Mouse (Mus musculus) large intestine, adult 2 months (tissue): ENCODE results near the gene Tab1. TPM values are rescaled to one million over a fixed set of nuclear protein-coding genes. Genes with fewer than 3 reads are reported as not detected.

Experiments
- DNase-seq: peaks from one replicate; pipeline ENCODE4 v3.0.0-alpha.2; 2012; ENCODE audit warnings: low read depth, low spot score
- WGBS: fragments of 180-500 bp; shearing (Covaris S2); methylation state at CpG from one replicate; pipeline ENCODE4 v1.1.7; 2018; 5-methylcytosine and 5-hydroxymethylcytosine counted together
- polyA plus RNA-seq: library from polyadenylated mRNA; depleted of rRNA; stranded (reverse); fragments of >200 nt; gene quantifications from 2 replicates; pipeline ENCODE4 v1.2.3, GENCODE M21; 2012; rRNA removed

Tab1 gene
- 26.9 and 29.4 TPM in 2 replicates for polyA plus RNA-seq

- DNase-seq = peak; percentile 62
- under 1% methylated on average over 59 of the region's 59 CpGs for WGBS
These were observed at the start of gene Tab1 for GRCm38 (mm10) chr15:80132993-80133586. Gene Tab1 (plus strand): TSS chr15:80133127.

- peak; percentile 96 for DNase-seq
- WGBS = under 1% methylated on average over 30 of the region's 30 CpGs
These were observed 49.6 kb upstream of the Tab1 start for GRCm38 (mm10) chr15:80083276-80083731.

DNA sequence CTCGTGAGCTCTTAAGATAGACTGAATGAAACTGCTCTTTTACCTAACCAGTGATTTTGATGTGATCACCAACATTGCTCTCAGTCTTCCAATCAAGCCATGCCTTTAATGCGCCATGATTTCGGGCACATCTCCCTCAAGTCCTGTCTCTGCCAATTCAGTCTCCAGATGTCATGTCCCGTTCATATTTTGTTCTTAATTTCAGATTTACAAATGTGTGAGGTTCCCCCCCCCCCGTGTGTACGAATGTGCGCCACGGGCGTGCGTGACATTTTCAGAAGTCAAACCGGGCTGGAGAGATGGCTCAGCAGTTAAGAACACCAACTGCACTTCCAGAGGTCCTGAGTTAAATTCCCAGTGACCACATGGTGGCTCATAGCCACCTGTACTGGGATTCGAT, 49.2 kb upstream of the Tab1 start:
- under 1% methylated on average over 12 of the region's 12 CpGs for WGBS
- no peak for DNase-seq

DNA sequence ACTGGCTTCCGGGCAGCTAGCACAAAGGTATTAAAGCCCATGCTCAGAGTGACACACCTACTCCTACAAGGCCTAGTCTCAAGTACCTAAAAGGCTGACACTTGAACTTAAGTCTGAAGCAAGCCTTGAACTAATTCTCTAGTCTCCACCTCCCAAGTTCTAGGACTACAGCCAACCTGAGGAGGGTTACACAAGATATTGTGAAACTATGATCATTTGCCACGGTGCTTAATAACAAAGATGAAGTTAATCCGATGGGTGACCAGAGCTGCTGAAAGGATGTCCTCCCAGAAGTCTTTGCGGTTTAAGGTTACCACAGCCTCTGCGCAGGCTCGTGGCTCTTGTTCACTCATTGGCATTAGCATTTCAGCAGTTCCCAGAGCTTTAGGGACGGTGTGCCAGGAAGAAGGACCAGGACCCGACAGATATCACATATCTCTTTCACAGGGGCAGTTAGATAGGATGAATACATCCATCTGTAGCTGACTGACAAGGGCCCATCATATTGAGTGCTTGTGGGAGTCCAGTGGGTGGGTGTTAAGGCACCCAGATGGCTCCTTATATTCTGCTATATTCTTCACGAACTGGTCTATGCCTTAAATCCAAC, 45.4 kb upstream of the Tab1 start:
- WGBS = 85% methylated on average over 9 of the region's 9 CpGs

DNA sequence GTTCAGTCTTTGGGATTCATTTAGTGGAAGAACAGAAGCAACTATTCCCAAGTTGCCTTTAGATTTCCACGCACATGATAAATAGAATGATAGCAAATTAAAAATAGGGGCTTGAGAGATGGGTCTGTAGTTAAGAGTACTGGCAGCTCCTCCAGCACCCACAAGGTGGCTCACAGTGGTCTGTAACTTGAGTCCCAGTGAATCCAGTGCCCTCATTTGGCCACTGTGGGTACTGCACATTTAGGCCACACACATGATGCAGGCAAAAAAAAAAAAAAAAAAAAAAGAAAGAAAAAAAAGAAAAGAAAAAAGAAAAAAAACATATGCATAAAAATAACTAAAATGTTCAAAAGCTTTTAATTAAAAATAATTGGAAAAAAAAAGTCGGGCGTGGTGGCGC, 44.3 kb upstream of the Tab1 start:
- WGBS = 32% methylated on average over 4 of the region's 4 CpGs
- peak; percentile 70 for DNase-seq

More for the DNA sequence above, 45.4 kb upstream of the Tab1 start:
- no peak for DNase-seq

GRCm38 (mm10) chr15:80090155-80090554, 42.8 kb upstream of the Tab1 start:
- DNase-seq = no peak
- 75% methylated on average over 11 of the region's 11 CpGs for WGBS

GRCm38 (mm10) chr15:80090741-80091120, 42.2 kb upstream of the Tab1 start:
- no peak for DNase-seq
- WGBS = under 1% methylated on average over 17 of the region's 17 CpGs

DNA sequence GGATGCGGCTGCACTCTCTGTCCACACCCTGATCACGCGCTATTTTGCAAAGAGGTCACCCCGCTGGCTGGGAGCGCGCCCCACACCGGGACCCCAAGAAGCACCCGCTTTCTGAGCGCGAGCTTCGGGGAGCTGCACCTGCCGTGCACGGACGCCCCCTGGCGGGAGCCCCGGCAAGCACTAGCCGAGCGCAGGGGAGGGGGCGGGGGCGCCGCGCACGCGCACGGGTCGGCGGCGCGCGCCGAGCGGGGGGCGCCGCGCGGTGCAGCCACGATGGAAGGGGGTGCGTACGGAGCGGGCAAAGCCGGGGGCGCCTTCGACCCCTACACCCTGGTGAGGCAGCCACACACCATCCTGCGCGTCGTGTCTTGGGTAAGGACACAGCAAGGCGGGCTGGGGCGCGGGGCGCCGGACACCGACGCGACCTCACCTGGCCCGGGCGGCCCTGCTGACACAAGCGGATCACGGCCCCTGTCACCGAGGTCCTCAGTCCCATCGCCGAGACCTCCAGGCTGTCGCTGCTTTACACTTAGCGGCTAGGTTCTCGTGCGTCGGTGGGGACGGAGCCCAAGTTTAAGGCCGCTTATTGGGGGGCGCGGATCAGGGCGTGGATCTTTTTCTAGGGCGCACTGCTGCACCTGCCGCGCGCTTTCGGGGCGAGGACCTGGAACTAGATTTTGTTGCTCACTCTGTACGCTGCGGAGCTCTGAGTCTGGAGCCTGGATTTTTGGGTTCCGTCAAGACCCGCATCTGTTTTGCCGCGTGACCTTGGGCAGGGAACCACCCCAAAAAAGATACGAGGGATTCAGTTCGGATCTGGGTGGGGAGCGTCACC, 41.6 kb upstream of the Tab1 start, which contains the start of the genes Syngr1 and Rpl3:
Gene Syngr1 (plus strand): TSS at position 214 of the 835 bp plus-strand sequence.
Gene Rpl3 (minus strand): TSS at position 748 of the 835 bp plus-strand sequence.
- WGBS = 2% methylated on average over 85 of the region's 86 CpGs
- no peak for DNase-seq

DNA sequence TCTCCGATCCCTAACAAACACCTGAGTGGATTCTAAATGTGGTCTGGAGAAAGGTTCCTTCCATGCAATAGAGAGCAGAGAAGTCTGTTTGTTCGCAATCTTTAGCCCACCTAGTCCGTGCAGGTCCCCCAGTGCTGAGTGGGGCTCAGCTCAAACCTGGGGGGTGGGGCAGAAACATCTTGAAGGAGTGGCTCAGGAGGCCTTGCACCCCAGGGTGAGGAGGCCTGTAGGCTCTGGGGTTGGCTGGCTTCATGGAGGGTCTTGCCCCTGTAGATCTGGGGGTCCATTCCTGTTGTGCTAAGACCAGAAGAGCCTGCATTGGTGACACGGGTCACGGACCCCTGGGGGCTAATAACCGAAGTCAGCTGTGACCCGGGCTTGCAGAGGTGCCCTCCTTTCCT, 40.9 kb upstream of the Tab1 start:
- 66% methylated on average over 7 of the region's 7 CpGs for WGBS
- no peak for DNase-seq

DNA sequence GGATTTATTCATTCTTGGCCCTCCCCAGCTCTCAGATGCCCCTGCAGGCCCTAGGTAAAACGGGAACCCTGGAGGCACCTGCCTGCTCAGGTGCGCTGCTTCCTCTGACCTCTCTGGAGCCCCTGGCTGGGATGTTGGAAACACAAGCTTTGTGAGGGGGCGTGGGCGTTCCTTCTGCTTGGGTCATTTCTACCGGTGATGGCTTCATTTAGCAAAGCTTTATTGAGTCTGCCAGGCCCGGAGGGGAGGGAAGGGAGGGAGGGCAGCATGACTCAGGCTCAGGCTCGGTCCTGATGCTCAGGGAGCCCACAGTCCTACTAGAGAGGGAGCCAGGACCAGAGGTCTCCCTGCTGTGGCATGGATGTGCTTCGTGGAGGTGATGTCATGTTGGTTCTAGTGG, 40.3 kb upstream of the Tab1 start:
- DNase-seq = no peak
- WGBS = 40% methylated on average over 8 of the region's 8 CpGs

GRCm38 (mm10) chr15:80094201-80094600, 38.7 kb upstream of the Tab1 start:
- no peak for DNase-seq
- WGBS = 84% methylated on average over 13 of the region's 13 CpGs

DNA sequence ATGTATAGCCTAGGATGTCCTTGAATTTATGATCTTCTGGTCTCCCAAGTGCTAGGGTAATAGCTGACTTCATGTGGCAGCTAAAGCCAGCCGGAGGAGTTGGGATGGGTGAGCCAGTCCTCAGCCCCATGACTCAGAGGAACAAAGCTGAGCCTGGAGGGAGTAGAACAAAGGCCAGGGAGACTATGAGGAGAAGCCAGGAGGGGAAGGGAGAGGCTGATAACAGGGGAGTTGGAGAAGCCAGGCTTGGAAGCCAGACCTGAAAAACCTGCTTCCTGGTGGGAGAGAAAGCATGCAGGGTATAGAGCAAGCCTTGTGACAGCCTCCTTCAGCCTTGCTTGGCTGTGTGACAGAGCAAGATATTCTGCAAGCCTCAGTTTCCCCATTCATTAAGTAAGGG, 37.3 kb upstream of the Tab1 start:
- DNase-seq = no peak
- 32% methylated on average over 1 of the region's 1 CpGs for WGBS

- DNase-seq = no peak
- WGBS = 89% methylated on average over 10 of the region's 10 CpGs
These were observed 36.5 kb upstream of the Tab1 start for GRCm38 (mm10) chr15:80096406-80096805.

DNA sequence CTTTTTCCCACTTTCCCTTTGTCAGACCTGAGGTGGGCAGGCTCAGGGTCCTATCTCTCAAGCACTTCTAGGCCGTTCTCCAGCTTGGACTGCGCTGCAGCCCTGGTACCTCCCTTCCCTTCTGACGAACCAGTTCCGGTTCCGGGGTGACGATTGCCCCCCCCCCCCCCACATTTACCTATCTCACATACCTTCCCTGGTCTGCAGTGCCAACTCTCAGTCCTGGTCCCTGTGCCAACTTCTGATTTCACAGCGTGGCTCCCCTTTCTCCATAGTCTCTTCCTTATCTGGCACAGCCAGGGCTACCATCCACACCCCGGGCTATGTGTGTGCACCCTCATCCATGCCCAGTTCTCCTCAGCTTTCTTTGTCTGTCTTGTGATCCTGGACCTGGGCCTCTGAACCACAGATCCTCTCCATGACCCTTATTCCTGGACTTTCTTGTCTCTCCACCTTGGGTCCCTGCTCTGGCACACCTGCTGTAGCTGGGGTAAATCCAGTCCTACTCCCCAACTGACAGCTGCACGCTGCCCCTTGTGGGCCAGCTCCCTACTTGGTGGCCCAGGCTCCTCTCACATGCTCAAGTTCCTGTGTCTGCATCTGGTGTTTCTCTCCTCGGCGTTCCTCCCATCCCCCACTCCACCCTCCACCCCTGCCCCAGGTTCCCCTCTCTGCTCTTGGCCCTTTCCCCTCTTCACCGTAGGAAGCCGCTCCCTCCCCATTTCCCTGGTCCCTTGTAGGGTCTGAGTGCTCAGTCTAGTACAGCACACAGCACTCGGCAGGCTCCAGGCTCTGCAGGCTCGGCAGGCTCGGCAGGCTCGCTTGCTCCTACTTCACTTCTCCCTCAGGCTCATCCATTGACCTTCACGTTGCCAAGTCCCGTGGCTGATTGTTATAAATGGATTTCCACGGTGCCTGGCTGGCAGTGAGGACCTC, 35.7 kb upstream of the Tab1 start:
- DNase-seq = no peak
- WGBS = 14% methylated on average over 20 of the region's 20 CpGs

DNA sequence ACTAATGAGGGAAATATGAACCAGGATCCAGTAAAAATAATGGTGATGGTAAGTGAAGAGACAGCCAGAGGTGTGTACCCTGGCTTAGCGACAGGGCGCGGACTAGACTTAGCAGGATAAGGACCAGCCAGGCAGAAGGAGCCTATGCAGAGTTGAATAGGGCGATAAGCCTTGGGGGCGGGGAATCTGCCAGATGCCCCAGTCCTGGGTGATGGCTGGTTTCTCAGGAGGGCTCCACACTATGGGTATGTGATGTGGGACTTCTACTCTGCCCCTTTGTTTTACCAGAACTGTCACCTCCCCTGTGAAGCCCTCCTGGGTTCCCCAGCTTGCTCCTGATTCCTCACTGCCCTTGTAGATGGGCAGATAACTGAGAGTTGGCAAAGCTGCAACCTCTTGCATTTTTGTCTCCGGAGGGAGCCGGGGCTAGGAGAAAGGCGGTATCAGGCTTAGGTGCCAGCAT, 34.9 kb upstream of the Tab1 start:
- WGBS = 68% methylated on average over 8 of the region's 8 CpGs
- no peak for DNase-seq

- DNase-seq = no peak
- WGBS = 74% methylated on average over 9 of the region's 9 CpGs
These were observed 34.1 kb upstream of the Tab1 start for GRCm38 (mm10) chr15:80098809-80099208.

GRCm38 (mm10) chr15:80099477-80099876, 33.5 kb upstream of the Tab1 start:
- no peak for DNase-seq
- 72% methylated on average over 3 of the region's 3 CpGs for WGBS

GRCm38 (mm10) chr15:80100196-80100595, 32.7 kb upstream of the Tab1 start:
- 90% methylated on average over 3 of the region's 3 CpGs for WGBS
- no peak for DNase-seq

DNA sequence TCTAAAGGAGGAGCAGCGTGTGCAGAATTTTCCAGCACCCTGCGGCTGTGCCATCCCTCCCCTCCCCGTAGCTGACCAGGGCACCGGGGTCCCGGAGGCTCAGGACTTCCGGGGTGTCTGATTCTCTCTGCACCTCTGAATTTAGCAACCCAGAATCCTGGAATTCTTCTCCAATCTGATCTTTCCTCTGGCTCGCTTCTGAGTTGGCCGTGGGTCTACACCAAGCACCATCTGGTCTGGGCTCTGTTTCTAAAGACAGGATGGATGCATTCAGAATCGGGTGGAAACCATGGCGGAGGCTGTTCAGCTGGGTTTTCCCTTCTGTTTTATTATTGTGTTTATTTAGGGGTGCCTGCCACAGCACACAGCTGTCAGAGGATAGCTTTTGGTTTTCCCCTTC, 32.1 kb upstream of the Tab1 start:
- WGBS = 79% methylated on average over 10 of the region's 10 CpGs
- no peak for DNase-seq
